Mouse (Mus musculus) intestine, embryonic 14.5 days (tissue): Measurements from ENCODE around the gene Prpf3. TPM values are rescaled to one million over a fixed set of nuclear protein-coding genes. Genes with fewer than 3 reads are reported as not detected.
A peak's percentile ranks its signal among the peaks of the same experiment; 100 is the strongest.
"Not testable (repeated sequence)": the region's sequence is repeated elsewhere in the genome, so short reads cannot be mapped to it uniquely, and the experiment has no call there.

Experiments
- ATAC-seq: fragments of 200-750 bp; cut with Nextera tagmentation; replicated peaks from 2 replicates; pipeline ENCODE4 v1.8.0; 2017; ENCODE audit warnings: low read depth, moderate number of reproducible peaks, moderate TSS enrichment, moderate library complexity; ENCODE audit not compliant: low FRiP score, low TSS enrichment
- DNase-seq: peaks from one replicate; pipeline ENCODE4 v3.0.0-alpha.2; 2018; ENCODE audit warnings: low spot score
- H3K27ac ChIP-seq: fragments of 300-500 bp; sonication (generic); 2 replicates; pipeline ENCODE4 v1.5.1; 2014; ENCODE audit warnings: low read depth, mild to moderate bottlenecking, control low read depth
- H3K27me3 ChIP-seq: fragments of 300-500 bp; sonication (generic); replicated peaks from 2 replicates; pipeline ENCODE4 v1.6.1; 2014; ENCODE audit warnings: low read length, control low read depth; ENCODE audit not compliant: control insufficient read depth, insufficient read depth
- H3K36me3 ChIP-seq: fragments of 300-500 bp; sonication (generic); 2 replicates; pipeline ENCODE4 v1.6.1; 2014; ENCODE audit warnings: low read length, control low read depth; ENCODE audit not compliant: control insufficient read depth, insufficient read depth
- H3K4me1 ChIP-seq: fragments of 300-500 bp; sonication (generic); replicated peaks from 2 replicates; pipeline ENCODE4 v1.6.1; 2014; ENCODE audit warnings: low read length, control low read depth, mixed read lengths; ENCODE audit not compliant: control insufficient read depth, insufficient read depth
- H3K4me2 ChIP-seq: fragments of 300-500 bp; sonication (generic); 2 replicates; pipeline ENCODE4 v1.6.1; 2014; ENCODE audit warnings: low read length
- H3K4me3 ChIP-seq: fragments of 300-500 bp; sonication (generic); 2 replicates; pipeline ENCODE4 v1.5.1; 2014; ENCODE audit warnings: low read depth, low read length, control low read depth, mixed read lengths
- H3K9ac ChIP-seq: fragments of 300-500 bp; sonication (generic); 2 replicates; pipeline ENCODE4 v1.6.1; 2014; ENCODE audit warnings: mild to moderate bottlenecking, low read length
- H3K9me3 ChIP-seq: fragments of 300-500 bp; sonication (generic); 2 replicates; pipeline ENCODE4 v1.6.1; 2016; ENCODE audit warnings: low read length, control low read depth; ENCODE audit not compliant: control insufficient read depth
- WGBS: fragments of 180-500 bp; shearing (Covaris S2); extraction: QIAGEN DNeasy Blood & Tissue Kit; methylation state at CpG from one replicate; pipeline ENCODE4 v1.1.7; 2014; 5-methylcytosine and 5-hydroxymethylcytosine counted together
- polyA plus RNA-seq: library from polyadenylated mRNA; unstranded; fragments of >200 nt; fragmentation: Nextera tagmentation; extraction: Ambion mirVana; gene quantifications from 2 replicates; pipeline ENCODE4 v1.2.1, GENCODE M21; 2014

Prpf3 gene
- polyA plus RNA-seq, 1 experiment from 2014 or later: 54.0 TPM

DNA sequence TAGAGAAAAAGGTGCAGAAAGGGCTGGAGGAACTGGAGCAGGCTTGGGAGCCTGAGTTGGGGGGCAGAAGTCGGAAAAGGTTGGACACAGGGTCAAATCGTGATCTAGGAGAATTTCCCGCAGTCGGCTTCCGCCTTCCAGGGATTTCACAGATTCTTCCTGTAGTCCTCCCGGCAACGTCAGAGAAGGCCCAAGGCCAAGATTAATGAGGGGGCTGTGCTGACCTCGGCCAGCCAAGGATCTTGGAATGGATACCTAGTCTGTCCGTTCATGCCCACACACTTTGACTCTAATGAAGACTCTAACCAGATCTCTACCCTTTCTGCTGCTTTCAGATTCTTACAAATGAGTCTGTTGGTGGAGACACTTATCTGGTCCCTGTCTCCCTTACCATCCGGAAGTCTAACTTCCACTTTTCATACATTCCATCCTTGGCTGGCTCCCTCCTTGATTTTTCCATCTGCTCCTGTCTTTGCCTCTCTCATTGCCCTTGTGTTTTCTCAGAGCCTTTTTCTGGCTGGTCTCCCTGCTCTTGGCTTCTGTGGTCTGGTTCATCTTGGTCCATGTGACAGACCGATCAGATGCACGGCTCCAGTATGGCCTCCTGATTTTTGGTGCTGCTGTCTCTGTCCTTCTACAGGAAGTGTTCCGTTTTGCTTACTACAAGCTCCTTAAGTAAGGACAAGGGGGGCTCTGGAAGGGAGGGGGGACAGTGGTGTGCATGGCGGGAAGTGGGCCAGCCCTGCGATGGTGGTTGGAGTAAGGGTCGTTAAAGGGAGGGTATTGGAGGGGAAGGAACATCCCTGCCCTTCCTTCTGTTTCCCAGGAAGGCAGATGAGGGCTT lies 38.9 kb upstream of the Prpf3 start:
- 4% methylated on average over 16 of the region's 16 CpGs for WGBS
- peak overlapping the region; percentile 77 for H3K4me2 ChIP-seq
- H3K9ac ChIP-seq: peak overlapping the region; percentile 72
- H3K27ac ChIP-seq: peak overlapping the region; percentile 71
- peaks cover 26% of the 10 kb centered on the region for H3K4me1 ChIP-seq
- peak; percentile 63 for DNase-seq
- H3K27me3 ChIP-seq: no peaks in the 10 kb centered on the region
- H3K9me3 ChIP-seq: no peaks in the 10 kb centered on the region
- peak; percentile 24 for ATAC-seq
- H3K36me3 ChIP-seq: peaks cover 10% of the 10 kb centered on the region; the same call in 1 of the 2 replicates
- peak overlapping the region; percentile 61 for H3K4me3 ChIP-seq

DNA sequence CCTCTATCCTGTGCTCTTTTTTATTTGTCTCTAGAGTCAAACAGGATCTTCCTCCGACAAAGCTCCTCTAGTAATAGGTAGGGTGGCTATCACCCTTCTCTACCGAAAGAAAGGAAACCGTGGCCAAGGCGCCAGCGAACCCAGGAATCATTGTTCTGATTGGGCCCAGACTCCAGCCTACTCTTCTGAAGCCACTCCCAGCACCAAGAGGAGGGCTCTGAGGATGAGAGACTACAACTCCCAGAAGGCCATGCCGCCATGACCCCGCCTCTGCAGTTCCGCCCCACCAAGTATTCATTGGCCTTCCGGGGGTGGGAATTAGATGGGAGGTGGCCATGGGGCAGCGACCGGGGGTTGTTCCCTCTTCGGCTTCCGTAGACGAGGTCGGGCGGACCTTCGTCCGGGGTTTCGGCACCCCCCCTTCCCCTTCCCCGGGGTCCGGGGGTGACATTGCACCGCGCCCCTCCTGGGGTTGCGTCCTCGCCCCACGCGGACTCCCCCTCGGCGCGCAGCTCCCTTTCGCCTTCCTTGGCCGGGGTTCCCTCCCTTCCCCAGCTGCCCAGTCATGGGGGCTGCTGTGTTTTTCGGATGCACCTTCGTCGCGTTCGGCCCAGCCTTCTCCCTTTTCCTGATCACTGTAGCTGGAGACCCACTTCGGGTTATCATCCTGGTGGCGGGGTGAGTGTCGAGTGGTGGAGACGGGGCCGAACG lies 38.1 kb upstream of the Prpf3 start, which contains the start of gene Aph1a:
Gene Aph1a (plus strand): TSS at position 364 of the 711 bp plus-strand sequence.
- H3K27me3 ChIP-seq, H3K9me3 ChIP-seq: not testable (repeated sequence)
- Histone ChIP-seq H3K9ac (peak within 1 kb of the TSS; percentile 72), H3K4me1 (peaks cover 26% of the 10 kb centered on the region), H3K4me3 (peak within 1 kb of the TSS; percentile 61), H3K27ac (peak within 1 kb of the TSS; percentile 84), H3K4me2 (peak within 1 kb of the TSS; percentile 77), H3K36me3 (peaks cover 10% of the 10 kb centered on the region; the same call in 1 of the 2 replicates)
- ATAC-seq (peak; percentile 96), DNase-seq (peak; percentile 91)
- WGBS: 0% methylated on average over 19 of the region's 43 CpGs

DNA sequence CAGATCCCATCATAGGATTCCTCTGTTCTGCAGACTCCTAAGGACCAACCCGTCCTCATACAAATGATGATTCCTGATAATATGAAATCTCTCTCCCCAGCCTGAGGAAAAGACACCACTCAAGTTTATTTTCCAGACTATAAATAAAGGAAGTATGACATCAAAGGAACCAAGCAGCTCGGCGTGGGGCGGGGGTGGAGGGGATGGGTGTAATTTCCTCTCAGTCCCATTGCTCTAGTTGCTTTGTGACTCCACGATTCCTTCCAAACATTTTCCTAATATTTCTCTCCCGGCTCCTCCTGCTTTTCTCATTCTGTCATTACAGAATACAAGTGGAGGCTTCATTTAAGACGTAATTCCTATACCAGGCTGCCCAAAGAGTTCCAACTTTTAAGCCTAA lies 37.4 kb upstream of the Prpf3 start:
- Histone ChIP-seq H3K4me1 (peaks cover 26% of the 10 kb centered on the region), H3K4me2 (peak overlapping the region; percentile 63), H3K36me3 (peaks cover 9% of the 10 kb centered on the region; the same call in 1 of the 2 replicates), H3K27ac (peak overlapping the region; percentile 84), H3K9me3 (no peaks in the 10 kb centered on the region), H3K27me3 (no peaks in the 10 kb centered on the region), H3K4me3 (peak overlapping the region; percentile 61), H3K9ac (peak overlapping the region; percentile 36; the same call in 1 of the 2 replicates)
- ATAC-seq (no peak), DNase-seq (no peak)
- WGBS: 10% methylated on average over 7 of the region's 7 CpGs

DNA sequence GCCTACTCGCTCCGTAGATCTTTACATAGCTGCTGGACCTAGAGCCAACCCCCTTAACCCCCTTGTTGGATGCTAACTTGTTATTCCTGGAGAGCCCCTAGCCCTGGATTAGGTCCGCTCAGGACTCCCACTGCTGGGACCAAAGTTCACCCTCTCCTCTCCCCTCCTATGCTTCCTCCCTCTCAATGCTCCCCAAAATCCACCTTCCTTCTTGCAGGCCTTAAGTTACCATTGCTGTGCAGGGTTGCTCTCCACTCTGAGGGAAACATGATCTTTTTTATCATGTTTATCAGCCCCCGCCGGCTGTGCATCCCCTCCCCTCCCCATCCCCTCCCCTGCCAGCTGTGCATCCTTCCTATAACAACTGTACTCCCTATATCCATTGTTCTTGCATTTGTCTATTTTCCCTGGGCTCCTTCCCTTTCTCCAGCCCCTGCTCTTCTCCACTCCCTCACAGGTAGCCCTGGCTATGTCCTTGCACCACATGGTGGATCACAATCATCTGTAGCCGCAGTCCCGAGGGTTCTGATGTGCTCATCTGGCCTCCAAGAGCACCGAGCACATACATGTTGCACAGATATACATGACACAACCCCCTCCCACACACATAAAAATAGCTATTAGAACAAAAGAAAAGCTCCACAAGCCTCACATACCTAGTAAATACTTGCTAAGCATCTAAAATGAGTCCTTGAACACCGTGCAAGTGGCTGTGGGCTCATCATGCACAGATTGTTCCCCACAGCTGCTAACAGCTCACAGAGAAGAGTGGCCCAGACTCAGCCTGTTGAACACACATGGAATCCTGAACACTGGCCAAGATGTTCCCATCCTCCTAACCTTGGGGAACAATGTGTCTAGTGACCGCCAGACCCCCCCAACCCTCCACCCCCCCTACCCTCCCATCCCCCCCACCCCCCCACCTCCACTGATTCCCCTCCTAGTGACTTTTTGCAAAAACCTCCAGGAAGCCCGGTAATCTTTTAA lies 36.7 kb upstream of the Prpf3 start:
- Histone ChIP-seq H3K4me3 (peak overlapping the region; percentile 35), H3K9ac (0 out of 2 replicates have a peak overlapping the region, but pooled peaks have one; percentile 11), H3K9me3 (no peaks in the 10 kb centered on the region), H3K4me2 (peak overlapping the region; percentile 54), H3K36me3 (0 out of 2 replicates have a peak, but pooled peaks cover 7% of the 10 kb centered on the region), H3K27ac (peak overlapping the region; percentile 84), H3K4me1 (peaks cover 26% of the 10 kb centered on the region), H3K27me3 (no peaks in the 10 kb centered on the region)
- DNase-seq: no peak
- 36% methylated on average over 11 of the region's 11 CpGs for WGBS
- no peak for ATAC-seq

DNA sequence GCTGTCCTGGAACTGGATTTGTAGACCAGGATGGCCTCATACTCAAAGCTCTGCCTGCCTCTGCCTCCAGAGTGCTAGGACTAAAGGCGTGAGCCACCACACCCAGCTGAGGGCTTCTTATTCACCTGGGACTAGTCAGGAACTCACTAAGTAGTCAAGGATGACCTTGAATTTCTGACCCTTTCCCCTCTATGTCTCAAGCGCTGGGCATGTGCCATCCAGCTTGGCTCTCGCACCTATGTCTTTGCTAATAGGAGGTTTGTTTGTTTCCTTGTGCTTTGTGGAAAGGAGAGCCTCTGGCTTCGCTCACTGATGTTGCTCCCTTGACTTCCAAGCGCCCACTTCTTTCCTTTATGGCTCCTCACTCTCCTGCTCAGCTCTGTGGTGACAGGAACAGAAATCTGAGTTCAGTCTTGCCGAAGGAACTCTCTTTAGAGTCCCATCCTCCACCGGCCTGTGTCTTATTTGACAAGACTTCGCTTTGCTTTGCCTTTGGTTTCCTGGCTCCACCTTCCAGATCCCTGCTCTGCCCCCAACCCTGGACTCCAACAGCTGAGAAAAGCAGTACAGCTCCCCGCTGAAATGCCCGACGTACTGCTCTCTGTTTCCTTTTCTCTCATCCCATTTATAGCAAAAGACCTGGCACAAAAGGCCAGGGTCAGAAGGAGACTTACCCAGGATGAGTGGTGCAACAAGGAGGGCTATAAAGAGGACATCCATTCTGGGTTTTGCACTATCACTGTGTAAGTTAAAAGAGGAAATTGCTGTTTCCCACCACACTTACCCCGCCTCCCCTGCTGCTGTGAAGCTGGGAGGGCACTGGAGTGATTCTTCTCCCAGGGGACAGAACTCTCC lies 35.8 kb upstream of the Prpf3 start, which contains the start of gene BC028528:
Gene BC028528 (minus strand): TSS at position 795 of the 855 bp plus-strand sequence.
- peak within 1 kb of the TSS; percentile 37 for H3K9ac ChIP-seq
- peak; percentile 59 for DNase-seq
- peak within 1 kb of the TSS; percentile 35 for H3K4me3 ChIP-seq
- ATAC-seq: no peak
- H3K4me2 ChIP-seq: peak within 1 kb of the TSS; percentile 54
- WGBS: 21% methylated on average over 12 of the region's 12 CpGs
- H3K27ac ChIP-seq: peak within 1 kb of the TSS; percentile 78
- H3K9me3 ChIP-seq: no peaks in the 10 kb centered on the region
- 0 out of 2 replicates have a peak, but pooled peaks cover 6% of the 10 kb centered on the region for H3K36me3 ChIP-seq
- H3K4me1 ChIP-seq: peaks cover 26% of the 10 kb centered on the region
- H3K27me3 ChIP-seq: no peaks in the 10 kb centered on the region

DNA sequence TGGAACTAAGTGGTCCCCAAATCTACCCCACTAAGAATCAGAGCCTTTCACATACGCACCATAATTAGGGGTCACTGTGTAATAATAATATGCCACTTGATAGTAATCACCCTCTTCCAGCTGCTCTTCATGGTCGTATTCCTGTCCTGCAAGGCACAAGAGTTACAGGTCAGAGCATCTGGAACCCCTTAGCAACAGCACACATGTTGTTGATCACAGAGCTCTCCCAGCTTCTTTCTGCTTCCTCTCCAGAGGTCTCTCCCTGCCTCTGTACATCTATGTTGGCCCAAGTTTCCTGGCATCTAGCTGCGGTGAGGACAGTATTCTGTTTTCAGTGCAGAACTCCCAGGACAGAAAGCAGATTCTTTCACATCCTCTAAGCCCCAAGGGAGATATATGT lies 34.0 kb upstream of the Prpf3 start:
- 76% methylated on average over 3 of the region's 3 CpGs for whole genome bisulfite sequencing
- ATAC-seq: no peak
- no peak for DNase-seq
- Histone ChIP-seq H3K36me3 (0 out of 2 replicates have a peak, but pooled peaks cover 6% of the 10 kb centered on the region), H3K4me1 (peaks cover 21% of the 10 kb centered on the region), H3K4me2 (no peak overlapping the region), H3K27me3 (no peaks in the 10 kb centered on the region), H3K4me3 (no peak overlapping the region), H3K9me3 (no peaks in the 10 kb centered on the region), H3K9ac (no peak overlapping the region), H3K27ac (no peak overlapping the region)

DNA sequence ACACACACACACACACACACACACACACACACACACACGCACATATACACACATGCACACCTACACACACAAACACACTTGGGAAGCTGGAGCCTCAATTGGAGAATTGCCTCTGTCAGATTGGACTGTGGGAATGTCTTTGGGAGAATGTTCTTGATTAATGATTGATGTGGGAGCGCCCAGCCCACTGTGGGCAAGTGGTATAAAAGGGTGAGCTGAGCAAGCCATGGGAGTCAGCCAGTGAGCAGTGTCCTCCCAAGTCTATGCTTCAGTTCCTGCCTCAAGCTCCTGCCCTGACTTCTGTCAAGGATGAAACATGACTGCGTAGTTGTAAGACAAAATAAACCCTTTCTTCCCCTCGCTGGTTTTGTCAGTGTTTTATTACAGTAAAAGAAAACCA lies 31.9 kb upstream of the Prpf3 start:
- WGBS: 79% methylated on average over 4 of the region's 4 CpGs

More for the DNA sequence above, 31.9 kb upstream of the Prpf3 start:
- DNase-seq: no peak
- Histone ChIP-seq H3K4me2 (no peak overlapping the region), H3K4me3 (no peak overlapping the region), H3K9ac (no peak overlapping the region), H3K4me1 (peaks cover 18% of the 10 kb centered on the region), H3K27ac (no peak overlapping the region), H3K9me3 (no peaks in the 10 kb centered on the region), H3K36me3 (0 out of 2 replicates have a peak, but pooled peaks cover 6% of the 10 kb centered on the region), H3K27me3 (no peaks in the 10 kb centered on the region)
- ATAC-seq: no peak
